Mouse (Mus musculus): ENCODE results near the gene Twist2.

Twist2 gene

GRCm38 (mm10) chr1:91800967-91801843 lies at the start of gene Twist2:
Twist2 (plus strand) TSS chr1:91801461.
- no peak for DNase-seq (ENCODE audit: low spot score in 2 of 2)

GRCm38 (mm10) chr1:91752931-91753330 lies 48.3 kb upstream of the Twist2 start:
- DNase-seq (ENCODE audit: low spot score in 2 of 2): no peak

DNA sequence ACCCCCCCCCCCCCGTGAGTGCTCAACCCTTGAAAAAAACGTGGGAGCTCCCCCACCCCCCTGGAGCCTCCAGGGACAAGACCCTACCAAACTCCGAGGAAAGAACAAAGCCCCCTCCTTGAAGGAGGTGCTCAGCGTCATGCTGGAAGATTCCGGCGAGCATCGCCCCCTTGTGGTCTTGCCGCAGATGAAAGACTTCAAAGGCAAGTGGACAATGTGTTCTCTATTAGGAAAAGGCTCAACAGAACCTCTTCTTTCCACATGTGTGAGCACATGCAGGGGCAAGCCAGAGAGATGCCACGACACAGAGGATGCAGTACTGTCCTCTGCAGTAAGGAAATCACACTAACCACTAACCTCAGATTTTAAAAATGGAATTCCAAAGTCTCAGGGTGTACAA lies 46.2 kb upstream of the Twist2 start:
- peak in 1 of 2 experiments; percentile 63 for DNase-seq (ENCODE audit: low spot score in 2 of 2)

DNA sequence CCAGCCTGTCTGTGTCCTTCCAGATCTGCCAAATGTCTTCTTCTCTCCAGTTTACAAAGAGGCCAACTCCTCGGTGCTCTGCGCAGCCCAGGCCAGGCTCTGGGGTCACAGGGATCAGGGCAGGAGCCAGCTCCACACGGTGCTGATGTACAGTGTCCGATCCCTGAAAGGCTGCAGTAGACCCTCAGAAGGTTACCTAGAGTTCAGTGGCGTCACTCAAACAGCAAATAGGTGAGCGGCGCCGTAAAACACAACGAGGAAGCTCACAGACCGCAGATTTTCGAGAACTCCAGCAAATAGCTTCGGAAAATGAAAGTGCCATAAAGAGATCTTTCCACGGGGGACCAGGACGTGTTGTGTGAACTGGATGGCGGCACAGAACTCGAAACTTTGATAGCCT lies 44.0 kb upstream of the Twist2 start:
- no peak for DNase-seq (ENCODE audit: low spot score in 2 of 2)

- DNase-seq (ENCODE audit: low spot score in 2 of 2): no peak
These were observed 43.1 kb upstream of the Twist2 start for GRCm38 (mm10) chr1:91758143-91758542.

GRCm38 (mm10) chr1:91758600-91759515 lies 42.4 kb upstream of the Twist2 start:
- no peak for DNase-seq (ENCODE audit: low spot score in 2 of 2)

GRCm38 (mm10) chr1:91760140-91760986 lies 40.9 kb upstream of the Twist2 start:
- no peak for DNase-seq (ENCODE audit: low spot score in 2 of 2)

DNA sequence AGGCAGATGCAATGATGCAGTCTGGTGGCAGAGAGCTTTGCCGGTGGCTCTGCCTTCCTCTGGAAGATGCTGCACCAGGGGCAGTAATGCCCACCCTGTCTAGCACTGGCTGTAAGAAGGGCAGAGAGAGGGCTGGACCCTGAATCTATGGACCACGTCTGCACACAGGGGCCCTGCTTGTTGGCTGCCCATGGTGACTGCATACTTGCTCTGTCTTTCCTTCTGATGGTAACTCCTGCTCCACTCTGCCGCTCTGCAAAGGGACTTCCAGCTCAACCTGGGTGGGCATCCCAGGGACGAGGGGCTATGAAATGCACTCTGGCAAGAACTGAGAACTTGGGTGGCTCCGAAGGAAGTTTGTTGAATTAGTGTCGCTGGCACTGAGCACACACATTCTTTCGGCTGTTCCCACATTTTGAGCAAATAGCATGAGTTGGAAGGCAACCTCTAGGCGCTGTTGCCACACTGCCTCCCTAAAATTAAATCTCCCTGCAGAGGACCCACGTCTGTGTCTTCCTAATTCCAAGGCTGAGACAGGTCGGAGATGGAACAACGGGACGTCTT lies 38.7 kb upstream of the Twist2 start:
- no peak for DNase-seq (ENCODE audit: low spot score in 2 of 2)

GRCm38 (mm10) chr1:91770221-91770624 lies 31.0 kb upstream of the Twist2 start:
- no peak for DNase-seq (ENCODE audit: low spot score in 2 of 2)

GRCm38 (mm10) chr1:91770676-91771075 lies 30.6 kb upstream of the Twist2 start:
- DNase-seq (ENCODE audit: low spot score in 2 of 2): no peak

- no peak for DNase-seq (ENCODE audit: low spot score in 2 of 2)
These were observed 24.3 kb upstream of the Twist2 start for GRCm38 (mm10) chr1:91776928-91777327.

- DNase-seq (ENCODE audit: low spot score in 2 of 2): no peak
These were observed 21.4 kb upstream of the Twist2 start for GRCm38 (mm10) chr1:91779819-91780218.

DNA sequence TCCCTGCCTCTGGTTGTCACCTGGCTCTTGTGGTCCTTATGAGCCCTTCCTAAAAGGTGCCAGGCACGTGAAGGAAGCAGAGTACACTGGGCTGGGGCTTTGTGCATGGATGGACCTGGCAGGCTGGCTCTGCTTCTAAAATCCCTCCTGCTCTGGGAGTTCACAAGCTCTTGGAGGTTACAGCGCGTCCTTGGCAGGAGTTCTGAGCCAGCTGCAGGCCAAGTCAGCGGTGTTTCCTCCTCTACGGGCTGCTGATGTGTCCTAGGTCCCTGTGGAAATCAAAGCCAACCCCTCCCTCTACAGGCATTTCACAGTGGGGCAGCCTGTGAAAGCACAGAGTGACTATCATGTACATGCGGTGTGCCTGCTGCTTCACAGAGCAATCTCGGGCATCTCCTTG lies 20.1 kb upstream of the Twist2 start:
- no peak for DNase-seq (ENCODE audit: low spot score in 2 of 2)

GRCm38 (mm10) chr1:91784162-91784561 lies 17.1 kb upstream of the Twist2 start:
- no peak for DNase-seq (ENCODE audit: low spot score in 2 of 2)

GRCm38 (mm10) chr1:91799323-91799722 lies 1.9 kb upstream of the Twist2 start:
- DNase-seq (ENCODE audit: low spot score in 2 of 2): no peak

- DNase-seq (ENCODE audit: low spot score in 2 of 2): no peak
These were observed 913 bp upstream of the Twist2 start for GRCm38 (mm10) chr1:91800348-91800747.

GRCm38 (mm10) chr1:91801844-91802366 lies 644 bp downstream of the Twist2 start:
- DNase-seq (ENCODE audit: low spot score in 2 of 2): no peak

GRCm38 (mm10) chr1:91802406-91803121 lies 1.3 kb downstream of the Twist2 start:
- no peak for DNase-seq (ENCODE audit: low spot score in 2 of 2)

GRCm38 (mm10) chr1:91803416-91803815 lies 2.2 kb downstream of the Twist2 start:
- DNase-seq (ENCODE audit: low spot score in 2 of 2): no peak

GRCm38 (mm10) chr1:91816067-91816466 lies 14.8 kb downstream of the Twist2 start:
- no peak for DNase-seq (ENCODE audit: low spot score in 2 of 2)
